Mouse (Mus musculus) cerebellum, adult 8-10 months (tissue): ENCODE measurements around the gene Gm15130.

Source experiments
- DNase-seq: peaks from one replicate; pipeline ENCODE4 v3.0.0; 2022

Gm15130 gene

GRCm38 (mm10) chr2:111152836-111153235, at the start of gene Gm15130:
Gm15130 (minus strand) TSS chr2:111152936.
- no peak for DNase-seq

DNA sequence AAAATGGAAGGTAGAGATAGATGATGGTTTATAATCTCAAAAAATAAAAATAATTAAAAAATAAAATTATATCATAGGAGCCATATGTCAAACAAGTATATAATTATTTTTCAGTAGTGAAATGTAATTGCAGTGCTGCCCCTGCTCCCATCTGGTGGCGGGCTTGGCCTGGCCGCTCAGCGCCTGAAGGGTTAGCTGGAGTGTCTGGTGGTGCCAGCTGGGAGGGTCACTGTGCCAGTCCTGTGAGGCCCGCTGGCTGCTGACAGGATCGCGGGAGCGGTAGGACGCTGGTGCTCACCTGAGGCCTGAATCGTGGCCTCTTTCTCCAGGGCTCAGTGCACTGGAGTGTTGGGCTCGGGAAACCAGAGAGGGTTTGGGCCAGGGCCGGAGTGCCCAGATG, 29.3 kb upstream of the Gm15130 start:
- DNase-seq, result no peak

- DNase-seq, result no peak
Observed at GRCm38 (mm10) chr2:111135739-111136138, 17.0 kb downstream of the Gm15130 start.

GRCm38 (mm10) chr2:111105882-111106281, 46.9 kb downstream of the Gm15130 start, which contains the start of gene Gm13941:
Gm13941 (minus strand) TSS chr2:111105982.
- no peak for DNase-seq
